Mouse (Mus musculus) gastrocnemius, adult 8-10 months (tissue): ENCODE results near the gene Tnnt2. TPM values are rescaled to one million over a fixed set of nuclear protein-coding genes. Genes with fewer than 3 reads are reported as not detected.

Experiments
- DNase-seq, 2 experiments: peaks; one replicate each; pipeline ENCODE4 v3.0.0; 2022; ENCODE audit warnings: low spot score in 2 of 2
- total RNA-seq, 4 experiments: library from RNA; stranded (reverse); gene quantifications; 2 replicates each; pipeline ENCODE4 v1.2.4; 2022

The Tnnt2 gene
- total RNA-seq, 4 experiments from 2014 or later, result 4.0 to 5.8 (median 4.6) TPM

- no peak for DNase-seq
Observed at GRCm38 (mm10) chr1:135854591-135855343, 18.6 kb downstream of the Tnnt2 start.

DNA sequence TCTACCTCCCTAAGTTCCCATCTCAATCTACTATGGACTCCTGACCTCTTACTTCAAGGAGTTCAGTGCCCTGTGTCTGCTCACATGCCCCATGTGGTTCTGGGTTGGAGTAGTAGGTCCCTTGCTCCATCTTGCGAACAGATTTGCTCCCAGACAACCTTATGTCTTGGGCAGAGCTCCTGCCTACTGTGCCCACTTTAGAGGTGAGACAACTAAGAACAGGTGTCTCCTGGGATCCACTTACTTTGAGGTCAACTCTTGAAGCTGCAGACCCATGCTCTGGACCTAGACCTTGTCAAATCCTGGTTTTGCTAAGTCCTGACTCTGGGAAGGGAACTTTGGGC lies 19.2 kb downstream of the Tnnt2 start:
- no peak for DNase-seq

DNA sequence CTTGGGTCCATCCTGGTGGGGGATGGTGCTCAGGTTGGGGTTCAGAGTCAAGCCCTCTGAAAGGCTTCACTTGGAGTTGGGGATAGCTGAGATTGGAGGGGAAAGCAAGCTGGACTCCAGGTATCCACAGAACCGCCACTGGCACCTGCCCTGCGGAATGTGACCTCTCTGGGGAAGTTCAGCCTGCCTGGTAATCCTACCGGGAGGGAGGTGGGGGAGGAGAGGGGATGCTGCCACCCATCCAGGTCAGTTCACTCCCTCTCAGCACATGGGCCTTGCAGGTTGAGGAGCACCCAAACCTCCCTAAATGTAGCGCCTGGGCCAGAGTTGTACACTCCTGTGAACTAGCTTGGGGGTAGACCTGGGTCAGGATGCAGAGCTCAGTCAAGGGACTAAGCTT lies 19.9 kb downstream of the Tnnt2 start:
- no peak for DNase-seq

DNA sequence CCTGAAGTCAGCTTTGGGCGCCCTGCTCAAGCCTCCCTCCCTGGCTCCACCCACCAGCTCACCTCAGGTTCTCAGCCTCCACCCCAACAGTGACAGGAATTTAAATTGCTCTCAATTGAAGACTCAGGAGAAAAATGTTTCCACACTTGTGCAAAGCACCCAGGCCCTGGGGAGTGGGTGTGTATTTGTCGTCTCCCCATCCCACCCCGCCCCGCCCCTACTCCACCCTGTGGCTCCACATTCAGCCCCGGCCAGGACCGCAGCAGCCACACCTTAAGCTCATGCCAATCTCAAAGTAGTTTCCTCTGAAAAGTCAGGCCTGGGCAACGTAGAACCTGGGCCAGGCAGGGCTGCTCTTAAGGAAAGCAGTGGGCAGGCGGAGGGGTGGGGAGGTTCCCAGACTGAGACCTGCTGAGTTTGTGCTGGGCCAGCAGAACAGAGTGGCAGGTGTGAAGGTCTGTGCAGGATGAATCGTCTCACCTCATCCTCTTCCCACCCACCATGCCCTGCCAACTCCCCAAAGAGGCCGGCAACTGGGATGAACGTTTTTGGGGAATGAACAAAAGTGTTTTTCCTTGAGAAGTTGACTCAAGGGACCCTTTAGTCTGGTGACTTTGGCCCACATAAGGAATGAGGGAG lies 21.1 kb downstream of the Tnnt2 start:
- DNase-seq, result no peak

GRCm38 (mm10) chr1:135858533-135858932 lies 22.4 kb downstream of the Tnnt2 start:
- no peak for DNase-seq

DNA sequence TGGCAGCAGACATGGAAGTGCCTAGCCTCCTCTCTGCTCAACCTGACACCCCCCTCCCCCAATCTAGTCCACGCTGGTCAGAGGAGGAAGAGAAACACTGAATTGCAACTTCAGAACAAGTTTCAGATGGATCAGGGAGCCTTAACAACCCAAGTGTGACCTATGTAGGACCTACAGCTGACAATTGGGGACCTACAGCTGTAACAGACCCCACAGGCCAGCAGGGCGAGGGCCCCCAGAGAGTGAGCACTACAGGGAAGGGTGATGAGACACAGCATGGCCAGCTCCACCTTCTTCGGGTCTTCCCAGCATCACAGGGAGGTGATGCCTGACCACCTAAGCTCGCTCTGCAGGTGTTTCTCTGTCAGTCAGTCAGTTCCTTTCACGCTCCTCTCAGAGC lies 24.9 kb downstream of the Tnnt2 start:
- DNase-seq, result no peak

DNA sequence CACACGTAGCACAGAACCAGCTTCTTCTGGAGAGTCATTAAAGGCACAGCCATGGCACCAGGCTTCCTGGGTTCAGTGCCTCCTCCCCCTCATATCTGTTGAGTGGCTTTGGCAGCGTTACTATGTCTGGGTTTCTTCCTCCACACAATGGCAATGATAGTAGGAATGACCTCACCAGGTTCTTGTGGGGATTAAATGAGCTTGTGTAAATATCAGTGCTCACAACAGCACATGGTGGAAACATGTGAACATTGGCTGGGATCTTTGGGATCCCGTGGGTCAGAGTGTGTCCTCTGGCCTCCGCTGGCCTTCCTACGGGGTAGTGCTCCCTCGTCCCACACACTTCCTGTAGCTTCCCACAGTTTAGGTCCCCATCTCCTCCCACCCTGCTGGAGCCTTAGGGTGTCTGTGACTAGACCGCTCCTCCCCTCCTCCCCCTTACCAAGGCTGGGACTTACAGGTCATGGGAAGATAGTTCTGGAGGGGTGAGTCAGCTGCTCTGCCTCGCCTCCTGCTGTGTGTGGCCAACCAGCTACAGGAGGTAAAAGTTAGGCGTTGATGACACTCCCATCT lies 25.9 kb downstream of the Tnnt2 start:
- DNase-seq, result no peak

DNA sequence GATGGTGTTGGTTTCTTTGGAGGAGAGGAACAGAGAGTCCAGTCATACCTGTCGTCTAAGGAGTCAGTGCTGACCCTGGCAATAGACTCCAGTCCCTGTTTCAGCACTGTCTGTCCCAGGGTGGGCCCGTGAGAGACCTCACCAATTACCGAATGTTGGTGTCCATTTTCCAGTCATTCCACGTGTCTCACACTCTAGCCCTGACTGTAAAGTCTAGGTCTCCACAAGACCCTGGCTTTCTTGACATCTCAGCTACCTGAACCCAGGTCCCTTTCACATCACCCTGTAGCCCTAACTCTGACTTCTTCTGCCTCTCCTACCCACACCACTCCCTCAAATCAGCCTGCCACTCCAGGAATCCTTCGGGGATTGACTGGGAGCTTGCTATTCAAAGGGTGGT lies 26.4 kb downstream of the Tnnt2 start:
- no peak for DNase-seq

- no peak for DNase-seq
Observed at GRCm38 (mm10) chr1:135863786-135864335, 27.7 kb downstream of the Tnnt2 start.

GRCm38 (mm10) chr1:135864830-135865229 lies 28.7 kb downstream of the Tnnt2 start:
- no peak for DNase-seq

GRCm38 (mm10) chr1:135865518-135866194 lies 29.5 kb downstream of the Tnnt2 start:
- DNase-seq, result peak; percentile 45 to 61

DNA sequence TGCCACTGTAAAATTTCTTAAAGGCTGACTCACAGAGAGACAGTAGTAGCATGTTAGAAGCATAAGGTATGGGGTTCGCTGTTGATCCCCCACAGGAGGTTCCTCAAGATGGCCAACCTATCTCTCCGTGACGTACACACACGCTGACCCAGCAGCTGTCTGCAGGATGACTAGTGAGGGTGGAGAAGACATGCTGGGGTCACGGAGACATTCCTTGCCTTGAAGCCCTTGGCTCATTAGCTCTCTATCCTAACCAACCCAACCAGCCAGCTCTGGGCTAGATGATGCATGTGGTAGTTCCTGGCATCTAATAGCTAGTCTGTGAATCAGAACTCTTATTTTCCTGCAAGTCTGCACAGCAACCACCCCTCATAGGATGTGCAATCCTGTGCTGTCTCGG lies 32.4 kb downstream of the Tnnt2 start:
- no peak for DNase-seq

- DNase-seq, result no peak
Observed at GRCm38 (mm10) chr1:135872991-135873390, 36.8 kb downstream of the Tnnt2 start.

DNA sequence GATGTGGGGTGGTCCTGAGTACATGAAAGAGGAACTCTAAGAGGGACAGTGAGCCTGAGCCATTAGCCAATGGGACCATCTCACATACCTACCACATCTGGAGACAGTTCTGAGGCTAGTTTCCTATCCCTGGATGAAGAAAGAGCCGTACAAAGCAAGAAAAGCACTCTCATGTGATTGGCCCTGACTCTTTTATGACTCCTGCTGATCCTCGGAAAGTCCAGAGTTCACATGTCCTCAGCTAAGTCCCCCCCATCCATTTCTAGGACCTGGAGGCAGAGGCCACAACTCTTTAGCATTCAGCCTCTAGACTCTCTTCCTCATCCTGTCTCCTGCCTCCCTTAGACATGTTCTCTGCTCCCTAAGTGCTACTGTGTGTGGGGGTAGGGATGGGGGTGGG lies 41.1 kb downstream of the Tnnt2 start:
- no peak for DNase-seq

DNA sequence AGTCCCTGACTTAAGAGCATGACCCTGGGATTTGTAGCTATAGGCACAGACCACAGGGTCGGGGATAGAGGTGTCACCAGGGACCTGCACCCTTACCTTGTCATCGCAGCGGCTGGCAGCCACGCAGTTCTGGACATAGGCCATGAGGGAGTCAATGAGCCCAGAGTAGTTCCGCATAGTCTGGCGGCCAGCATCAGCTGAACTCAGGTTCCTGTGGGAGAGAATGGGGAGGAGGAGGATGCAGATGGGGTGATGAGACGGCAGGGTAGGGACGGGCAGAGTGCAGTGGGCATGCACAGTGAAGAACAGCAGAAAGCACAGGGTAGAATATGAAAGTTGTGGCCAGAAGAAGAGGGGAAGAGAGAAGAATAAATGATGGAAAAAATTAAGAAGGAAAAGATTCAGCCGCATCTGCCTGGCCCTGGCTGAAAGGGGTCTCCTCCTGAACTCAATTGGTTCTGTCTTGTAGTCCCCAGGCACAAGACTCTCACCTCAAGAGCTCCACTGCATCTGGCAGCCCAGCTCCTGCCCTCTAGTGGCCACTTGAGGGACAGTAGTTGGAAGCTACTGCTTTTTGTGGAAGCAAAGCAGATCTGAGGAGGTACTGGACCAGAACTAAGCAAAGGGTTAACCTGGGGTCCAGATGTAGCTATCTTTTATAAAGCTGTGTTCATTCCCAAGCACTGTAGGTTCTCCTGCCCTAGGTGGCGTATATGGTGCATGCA lies 46.4 kb downstream of the Tnnt2 start:
- DNase-seq, result no peak

GRCm38 (mm10) chr1:135889461-135890185 lies 53.5 kb downstream of the Tnnt2 start:
- DNase-seq, result no peak

DNA sequence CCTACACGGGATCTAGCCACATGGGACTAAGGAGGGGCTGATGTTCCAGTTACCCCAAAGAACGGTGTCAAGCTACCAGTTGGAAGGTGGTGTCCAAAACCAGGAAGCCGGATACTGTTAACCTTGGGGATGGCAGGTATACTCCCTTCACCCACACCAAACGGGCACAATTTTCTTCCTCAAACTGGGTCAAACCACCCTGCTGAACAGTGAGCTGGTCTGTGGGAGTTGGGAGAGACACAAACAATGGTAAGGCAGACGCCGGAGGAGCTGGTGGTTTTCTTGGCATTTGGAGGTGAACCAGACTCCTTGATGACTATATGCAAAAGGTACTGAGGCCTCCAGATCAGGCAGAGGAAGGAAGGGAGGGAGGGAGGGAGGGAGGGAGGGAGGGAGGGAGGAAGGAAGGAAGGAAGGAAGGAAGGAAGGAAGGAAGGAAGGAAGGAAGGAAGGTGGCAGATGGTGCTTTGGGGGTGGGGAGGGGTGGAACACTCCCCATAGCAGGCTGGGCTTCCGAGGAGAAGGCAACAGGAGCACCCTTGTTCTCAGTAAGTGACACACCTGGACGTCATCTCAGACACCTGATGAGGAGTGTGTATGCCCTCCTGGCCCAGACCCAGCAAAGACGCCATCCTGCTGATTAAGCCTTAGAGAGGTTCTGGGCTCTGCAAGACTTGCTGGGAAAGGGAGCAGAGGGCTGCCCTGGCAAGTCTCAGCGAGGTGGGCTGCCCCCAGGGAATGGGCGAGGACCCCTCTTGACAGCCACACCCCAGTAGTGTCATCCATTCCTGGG lies 55.5 kb downstream of the Tnnt2 start:
- no peak for DNase-seq

DNA sequence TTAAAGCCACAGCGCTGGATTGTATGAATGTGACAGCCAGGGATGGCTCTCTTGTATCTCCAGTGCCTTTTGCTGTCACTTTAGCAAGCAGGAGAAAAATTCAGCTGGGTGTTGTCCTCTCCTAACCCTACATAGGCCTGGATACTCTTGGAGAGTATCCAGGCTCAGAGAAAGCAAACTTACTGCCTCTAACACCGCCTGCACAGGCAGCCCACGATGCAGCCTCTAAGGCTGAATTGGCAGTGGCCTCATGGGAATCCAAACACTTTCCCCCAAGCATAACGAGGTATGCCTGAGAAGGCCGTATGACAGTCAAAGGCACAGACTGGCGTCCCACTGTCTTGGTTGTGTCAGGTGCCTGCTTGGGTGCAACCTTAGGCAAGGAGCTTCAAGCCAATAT lies 56.1 kb downstream of the Tnnt2 start:
- DNase-seq, result no peak

- DNase-seq, result no peak
Observed at GRCm38 (mm10) chr1:135892764-135893163, 56.6 kb downstream of the Tnnt2 start.

- no peak for DNase-seq
Observed at GRCm38 (mm10) chr1:135893377-135893776, 57.2 kb downstream of the Tnnt2 start.
